Mouse (Mus musculus) lung, embryonic 14.5 days (tissue): ENCODE measurements at regions not wholly inside any gene's neighbourhood (a gene's known extent, or its start where the extent isn't known, plus 50 kb on each side); places are given as distances from the start of the nearest gene placed in this dataset.

Experiments
- ATAC-seq: fragments of 200-750 bp; cut with Nextera tagmentation; 2 replicates; pipeline ENCODE4 v1.8.0; 2017; ENCODE audit warnings: mild to moderate bottlenecking, moderate TSS enrichment, moderate library complexity; ENCODE audit not compliant: insufficient read depth
- DNase-seq: peaks from one replicate; pipeline ENCODE4 v3.0.0-alpha.2; 2015
- H3K27ac ChIP-seq: fragments of 300-500 bp; sonication (generic); 2 replicates; pipeline ENCODE4 v1.5.1; 2014; ENCODE audit warnings: low read depth, mild to moderate bottlenecking, moderate library complexity
- H3K27me3 ChIP-seq: fragments of 300-500 bp; sonication (generic); 2 replicates; pipeline ENCODE4 v1.6.1; 2014; ENCODE audit warnings: low read length, control low read depth; ENCODE audit not compliant: insufficient read depth
- H3K36me3 ChIP-seq: fragments of 300-500 bp; sonication (generic); 2 replicates; pipeline ENCODE4 v1.6.1; 2014; ENCODE audit warnings: control low read depth; ENCODE audit not compliant: insufficient read depth
- H3K4me1 ChIP-seq: fragments of 300-500 bp; sonication (generic); 2 replicates; pipeline ENCODE4 v1.6.1; 2014; ENCODE audit warnings: antibody characterized with exemption, control low read depth; ENCODE audit not compliant: insufficient read depth
- H3K4me2 ChIP-seq: fragments of 300-500 bp; sonication (generic); 2 replicates; pipeline ENCODE4 v1.6.1; 2014; ENCODE audit warnings: mild to moderate bottlenecking
- H3K4me3 ChIP-seq: fragments of 300-500 bp; sonication (generic); 2 replicates; pipeline ENCODE4 v1.5.1; 2014; ENCODE audit warnings: low read depth, low read length
- H3K9ac ChIP-seq: fragments of 300-500 bp; sonication (generic); 2 replicates; pipeline ENCODE4 v1.6.1; 2014
- H3K9me3 ChIP-seq: fragments of 300-500 bp; sonication (generic); 2 replicates; pipeline ENCODE4 v1.6.1; 2016; ENCODE audit warnings: low read depth, low read length, control low read depth
- CTCF ChIP-seq: IDR thresholded peaks from 2 replicates; pipeline ENCODE4 v1.5.1; 2016; ENCODE audit warnings: antibody characterized with exemption, low read depth
- WGBS: fragments of 180-500 bp; shearing (Covaris S2); extraction: QIAGEN DNeasy Blood & Tissue Kit; methylation state at CpG from one replicate; pipeline ENCODE4 v1.1.7; 2014; 5-methylcytosine and 5-hydroxymethylcytosine counted together

DNA sequence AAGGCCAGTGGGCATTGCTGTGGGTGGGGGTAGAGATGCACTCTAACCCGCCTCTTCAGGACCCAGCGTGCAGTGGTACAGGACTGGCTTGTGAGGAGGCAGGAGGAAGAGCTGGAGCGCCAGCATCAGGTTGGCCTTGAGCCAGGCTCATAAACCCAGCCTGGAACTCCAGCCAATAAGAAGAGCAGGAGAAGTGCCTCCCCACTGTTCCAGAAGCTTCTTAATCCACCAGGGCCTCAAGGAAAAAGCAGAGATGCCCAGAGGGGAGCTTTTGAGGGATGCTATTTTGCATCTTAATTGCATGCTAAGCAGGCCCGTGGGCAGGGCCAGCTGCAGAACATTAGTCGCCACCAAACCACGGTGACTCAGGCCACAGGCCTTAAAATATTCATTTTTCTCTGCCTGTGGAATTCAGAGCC lies 161.4 kb upstream of the Zc3h12a start:
- Histone ChIP-seq H3K9me3 (no peaks in the 10 kb centered on the region), H3K4me3 (no peak overlapping the region), H3K27ac (no peak overlapping the region), H3K27me3 (no peaks in the 10 kb centered on the region), H3K36me3 (no peaks in the 10 kb centered on the region), H3K9ac (no peak overlapping the region), H3K4me1 (no peaks in the 10 kb centered on the region), H3K4me2 (no peak overlapping the region)
- ATAC-seq (no peak), DNase-seq (no peak)
- no peak for TF ChIP-seq CTCF
- 65% methylated on average over 6 of the region's 6 CpGs for WGBS

DNA sequence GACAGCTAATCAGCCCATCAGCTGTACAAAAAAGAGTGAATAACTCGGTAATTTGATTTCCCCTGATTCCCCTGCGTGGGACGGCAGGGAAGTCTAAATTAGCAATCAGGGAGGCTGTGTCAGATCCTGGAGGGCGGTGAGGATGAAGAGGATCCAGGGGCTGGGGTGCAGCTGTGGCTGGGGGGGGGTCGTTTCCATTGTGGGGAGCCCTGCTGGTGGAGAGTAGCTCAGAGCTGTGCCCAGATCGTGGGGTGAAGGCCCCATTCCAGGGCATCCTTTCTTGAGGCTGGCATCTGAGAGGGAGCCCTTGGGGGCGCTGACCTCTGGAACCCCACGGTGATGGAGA lies 155.3 kb upstream of the Zc3h12a start:
- Histone ChIP-seq H3K4me2 (no peak overlapping the region), H3K4me3 (no peak overlapping the region), H3K36me3 (no peaks in the 10 kb centered on the region), H3K4me1 (no peaks in the 10 kb centered on the region), H3K9ac (no peak overlapping the region), H3K9me3 (no peaks in the 10 kb centered on the region), H3K27ac (no peak overlapping the region), H3K27me3 (no peaks in the 10 kb centered on the region)
- ATAC-seq = no peak
- WGBS = 38% methylated on average over 8 of the region's 8 CpGs
- DNase-seq = no peak
- TF ChIP-seq CTCF = no peak

- Histone ChIP-seq H3K27me3 (no peaks in the 10 kb centered on the region), H3K27ac (no peak overlapping the region), H3K36me3 (no peaks in the 10 kb centered on the region), H3K4me3 (no peak overlapping the region), H3K4me2 (no peak overlapping the region), H3K9me3 (no peaks in the 10 kb centered on the region), H3K4me1 (no peaks in the 10 kb centered on the region), H3K9ac (no peak overlapping the region)
- DNase-seq (peak; percentile 64), ATAC-seq (peak; percentile 76; the same call in 1 of the 2 replicates)
- no peak for TF ChIP-seq CTCF
- 13% methylated on average over 21 of the region's 21 CpGs for WGBS
Measured at GRCm38 (mm10) chr4:125282154-125282973, 154.7 kb upstream of the Zc3h12a start.

GRCm38 (mm10) chr4:125279165-125279564 lies 151.5 kb upstream of the Zc3h12a start:
- ATAC-seq (no peak), DNase-seq (no peak)
- no peak overlapping the region for H3K27ac ChIP-seq
- 37% methylated on average over 7 of the region's 7 CpGs for WGBS
- H3K27me3 ChIP-seq = peaks cover 13% of the 10 kb centered on the region; the same call in 1 of the 2 replicates
- no peaks in the 10 kb centered on the region for H3K4me1 ChIP-seq
- H3K9me3 ChIP-seq = no peaks in the 10 kb centered on the region
- no peak for TF ChIP-seq CTCF
- H3K9ac ChIP-seq = no peak overlapping the region
- H3K4me2 ChIP-seq = no peak overlapping the region
- no peak overlapping the region for H3K4me3 ChIP-seq
- no peaks in the 10 kb centered on the region for H3K36me3 ChIP-seq

- ATAC-seq = no peak
- TF ChIP-seq CTCF = no peak
- H3K9ac ChIP-seq = no peak overlapping the region
- H3K27ac ChIP-seq = no peak overlapping the region
- WGBS = 68% methylated on average over 6 of the region's 6 CpGs
- DNase-seq = no peak
- H3K4me3 ChIP-seq = no peak overlapping the region
- no peak overlapping the region for H3K4me2 ChIP-seq
- no peaks in the 10 kb centered on the region for H3K36me3 ChIP-seq
- H3K9me3 ChIP-seq = no peaks in the 10 kb centered on the region
- H3K27me3 ChIP-seq = peaks cover 13% of the 10 kb centered on the region; the same call in 1 of the 2 replicates
- H3K4me1 ChIP-seq = no peaks in the 10 kb centered on the region
Measured at GRCm38 (mm10) chr4:125276861-125277260, 149.2 kb upstream of the Zc3h12a start.

GRCm38 (mm10) chr4:125275259-125275658 lies 147.6 kb upstream of the Zc3h12a start:
- H3K4me3 ChIP-seq = no peak overlapping the region
- DNase-seq (no peak), ATAC-seq (no peak)
- no peak overlapping the region for H3K4me2 ChIP-seq
- no peaks in the 10 kb centered on the region for H3K9me3 ChIP-seq
- no peak overlapping the region for H3K27ac ChIP-seq
- no peaks in the 10 kb centered on the region for H3K36me3 ChIP-seq
- no peak overlapping the region for H3K9ac ChIP-seq
- peaks cover 13% of the 10 kb centered on the region; the same call in 1 of the 2 replicates for H3K27me3 ChIP-seq
- 1% methylated on average over 13 of the region's 13 CpGs for WGBS
- H3K4me1 ChIP-seq = no peaks in the 10 kb centered on the region
- TF ChIP-seq CTCF = no peak

DNA sequence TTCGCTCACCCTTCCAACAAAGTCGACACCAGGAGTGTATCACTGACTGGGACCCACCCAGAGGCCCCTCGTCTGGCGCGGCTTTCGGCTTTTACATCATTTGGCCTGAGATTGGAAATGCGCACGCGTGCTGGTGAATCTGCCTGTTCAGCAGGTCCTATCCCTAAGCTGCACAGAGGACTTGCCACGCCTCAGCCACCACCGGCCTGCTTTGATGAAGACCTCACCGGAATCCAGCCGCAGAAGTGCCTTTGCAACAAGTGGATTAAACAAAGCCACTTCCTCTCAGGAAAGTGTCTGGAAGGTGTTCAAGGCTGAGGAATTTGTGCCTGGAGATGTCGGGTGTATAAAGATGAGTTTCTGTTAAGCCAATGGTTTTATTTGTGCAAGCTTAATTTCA lies 143.3 kb upstream of the Zc3h12a start:
- H3K4me2 ChIP-seq = no peak overlapping the region
- no peak overlapping the region for H3K27ac ChIP-seq
- no peak for ATAC-seq
- no peaks in the 10 kb centered on the region for H3K36me3 ChIP-seq
- no peak overlapping the region for H3K4me3 ChIP-seq
- H3K27me3 ChIP-seq = peaks cover 13% of the 10 kb centered on the region; the same call in 1 of the 2 replicates
- no peaks in the 10 kb centered on the region for H3K4me1 ChIP-seq
- no peak for TF ChIP-seq CTCF
- 76% methylated on average over 14 of the region's 14 CpGs for WGBS
- H3K9ac ChIP-seq = no peak overlapping the region
- DNase-seq = no peak
- H3K9me3 ChIP-seq = no peaks in the 10 kb centered on the region
